Mouse (Mus musculus): ENCODE results near the gene Cep55. TPM values are rescaled to one million over a fixed set of nuclear protein-coding genes. Genes with fewer than 3 reads are reported as not detected.

The Cep55 gene
- polyA plus RNA-seq, 1 experiment from 2014 or later = 31.3 TPM

- DNase-seq (ENCODE audit: low spot score) = no peak
- Histone ChIP-seq H3K9ac (ENCODE audit: low read length) (no peak overlapping the region), H3K4me2 (ENCODE audit: low read length) (no peak overlapping the region), H3K27ac (ENCODE audit: low read depth) (peak overlapping the region; percentile 30; the same call in 1 of the 2 replicates), H3K4me1 (replicated peaks; ENCODE audit: control insufficient read depth, insufficient read depth, low read length) (peaks cover 46% of the 10 kb centered on the region), H3K36me3 (ENCODE audit: control insufficient read depth, insufficient read depth, low read length) (no peaks in the 10 kb centered on the region), H3K9me3 (ENCODE audit: control insufficient read depth, low read length) (no peaks in the 10 kb centered on the region), H3K27me3 (replicated peaks; ENCODE audit: control insufficient read depth, insufficient read depth, low read length) (no peaks in the 10 kb centered on the region), H3K4me3 (ENCODE audit: low read depth, low read length) (no peak overlapping the region)
- ATAC-seq (replicated peaks; ENCODE audit: low FRiP score, low TSS enrichment, low read depth) = no peak
- 59% methylated on average over 8 of the region's 8 CpGs for WGBS
Observed at GRCm38 (mm10) chr19:38026211-38026624, 28.6 kb upstream of the Cep55 start.

- Histone ChIP-seq H3K27me3 (replicated peaks; ENCODE audit: control insufficient read depth, insufficient read depth, low read length) (no peaks in the 10 kb centered on the region), H3K4me2 (ENCODE audit: low read length) (no peak overlapping the region), H3K27ac (ENCODE audit: low read depth) (no peak overlapping the region; the same call in 1 of the 2 replicates), H3K9me3 (ENCODE audit: control insufficient read depth, low read length) (no peaks in the 10 kb centered on the region), H3K36me3 (ENCODE audit: control insufficient read depth, insufficient read depth, low read length) (no peaks in the 10 kb centered on the region), H3K9ac (ENCODE audit: low read length) (no peak overlapping the region), H3K4me3 (ENCODE audit: low read depth, low read length) (no peak overlapping the region), H3K4me1 (replicated peaks; ENCODE audit: control insufficient read depth, insufficient read depth, low read length) (peaks cover 47% of the 10 kb centered on the region)
- no peak for ATAC-seq (replicated peaks; ENCODE audit: low FRiP score, low TSS enrichment, low read depth)
- WGBS = 77% methylated on average over 6 of the region's 6 CpGs
- DNase-seq (ENCODE audit: low spot score) = no peak
Observed at GRCm38 (mm10) chr19:38027389-38027788, 27.4 kb upstream of the Cep55 start.

GRCm38 (mm10) chr19:38027881-38028521 is 26.8 kb upstream of the Cep55 start:
- Histone ChIP-seq H3K9me3 (ENCODE audit: control insufficient read depth, low read length) (no peaks in the 10 kb centered on the region), H3K9ac (ENCODE audit: low read length) (no peak overlapping the region), H3K36me3 (ENCODE audit: control insufficient read depth, insufficient read depth, low read length) (no peaks in the 10 kb centered on the region), H3K27me3 (replicated peaks; ENCODE audit: control insufficient read depth, insufficient read depth, low read length) (no peaks in the 10 kb centered on the region), H3K4me3 (ENCODE audit: low read depth, low read length) (no peak overlapping the region), H3K27ac (ENCODE audit: low read depth) (peak overlapping the region; percentile 78), H3K4me2 (ENCODE audit: low read length) (no peak overlapping the region), H3K4me1 (replicated peaks; ENCODE audit: control insufficient read depth, insufficient read depth, low read length) (peaks cover 47% of the 10 kb centered on the region)
- ATAC-seq (replicated peaks; ENCODE audit: low FRiP score, low TSS enrichment, low read depth) (no peak), DNase-seq (ENCODE audit: low spot score) (no peak)
- 55% methylated on average over 10 of the region's 10 CpGs for WGBS

DNA sequence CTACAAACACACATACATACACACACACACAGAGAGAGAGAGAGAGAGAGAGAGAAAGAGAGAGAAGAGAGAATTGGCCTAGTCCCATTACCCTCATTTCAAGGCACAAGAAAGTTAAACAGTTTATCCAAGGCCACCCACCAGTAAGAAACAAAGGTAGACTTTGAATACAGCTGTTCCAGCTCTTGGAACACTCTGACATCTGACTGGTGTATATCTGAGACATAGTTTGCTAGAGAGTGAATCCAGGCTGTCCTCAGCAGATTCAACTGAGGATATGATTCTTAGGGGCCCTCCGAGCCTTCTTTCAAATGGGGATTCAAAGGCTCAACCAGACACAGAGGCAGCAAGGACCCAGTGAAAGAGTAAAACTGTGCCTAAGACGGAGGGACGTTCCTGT is 25.5 kb upstream of the Cep55 start:
- no peak overlapping the region for H3K4me3 ChIP-seq (ENCODE audit: low read depth, low read length)
- WGBS = 51% methylated on average over 3 of the region's 3 CpGs
- H3K27ac ChIP-seq (ENCODE audit: low read depth) = peak overlapping the region; percentile 78
- no peaks in the 10 kb centered on the region for H3K36me3 ChIP-seq (ENCODE audit: control insufficient read depth, insufficient read depth, low read length)
- no peaks in the 10 kb centered on the region for H3K9me3 ChIP-seq (ENCODE audit: control insufficient read depth, low read length)
- peaks cover 47% of the 10 kb centered on the region for H3K4me1 ChIP-seq (replicated peaks; ENCODE audit: control insufficient read depth, insufficient read depth, low read length)
- DNase-seq (ENCODE audit: low spot score) (no peak), ATAC-seq (replicated peaks; ENCODE audit: low FRiP score, low TSS enrichment, low read depth) (no peak)
- H3K4me2 ChIP-seq (ENCODE audit: low read length) = peak overlapping the region; percentile 24
- no peaks in the 10 kb centered on the region for H3K27me3 ChIP-seq (replicated peaks; ENCODE audit: control insufficient read depth, insufficient read depth, low read length)
- no peak overlapping the region for H3K9ac ChIP-seq (ENCODE audit: low read length)

- no peaks in the 10 kb centered on the region for H3K9me3 ChIP-seq (ENCODE audit: control insufficient read depth, low read length)
- 55% methylated on average over 3 of the region's 3 CpGs for WGBS
- no peaks in the 10 kb centered on the region for H3K27me3 ChIP-seq (replicated peaks; ENCODE audit: control insufficient read depth, insufficient read depth, low read length)
- H3K4me1 ChIP-seq (replicated peaks; ENCODE audit: control insufficient read depth, insufficient read depth, low read length) = peaks cover 47% of the 10 kb centered on the region
- no peaks in the 10 kb centered on the region for H3K36me3 ChIP-seq (ENCODE audit: control insufficient read depth, insufficient read depth, low read length)
- peak overlapping the region; percentile 37 for H3K4me2 ChIP-seq (ENCODE audit: low read length)
- DNase-seq (ENCODE audit: low spot score) = no peak
- peak overlapping the region; percentile 78 for H3K27ac ChIP-seq (ENCODE audit: low read depth)
- ATAC-seq (replicated peaks; ENCODE audit: low FRiP score, low TSS enrichment, low read depth) = no peak
- H3K9ac ChIP-seq (ENCODE audit: low read length) = no peak overlapping the region
- H3K4me3 ChIP-seq (ENCODE audit: low read depth, low read length) = no peak overlapping the region
Observed at GRCm38 (mm10) chr19:38029871-38030270, 24.9 kb upstream of the Cep55 start.

GRCm38 (mm10) chr19:38030673-38031137 is 24.1 kb upstream of the Cep55 start:
- no peak overlapping the region for H3K9ac ChIP-seq (ENCODE audit: low read length)
- no peaks in the 10 kb centered on the region for H3K36me3 ChIP-seq (ENCODE audit: control insufficient read depth, insufficient read depth, low read length)
- H3K4me2 ChIP-seq (ENCODE audit: low read length) = peak overlapping the region; percentile 37
- peaks cover 43% of the 10 kb centered on the region for H3K4me1 ChIP-seq (replicated peaks; ENCODE audit: control insufficient read depth, insufficient read depth, low read length)
- no peak for ATAC-seq (replicated peaks; ENCODE audit: low FRiP score, low TSS enrichment, low read depth)
- H3K27ac ChIP-seq (ENCODE audit: low read depth) = peak overlapping the region; percentile 78
- no peak overlapping the region for H3K4me3 ChIP-seq (ENCODE audit: low read depth, low read length)
- H3K9me3 ChIP-seq (ENCODE audit: control insufficient read depth, low read length) = no peaks in the 10 kb centered on the region
- 7% methylated on average over 16 of the region's 23 CpGs for WGBS
- no peaks in the 10 kb centered on the region for H3K27me3 ChIP-seq (replicated peaks; ENCODE audit: control insufficient read depth, insufficient read depth, low read length)
- DNase-seq (ENCODE audit: low spot score) = no peak

- Histone ChIP-seq H3K36me3 (ENCODE audit: control insufficient read depth, insufficient read depth, low read length) (no peaks in the 10 kb centered on the region), H3K4me2 (ENCODE audit: low read length) (peak overlapping the region; percentile 23; the same call in 1 of the 2 replicates), H3K4me1 (replicated peaks; ENCODE audit: control insufficient read depth, insufficient read depth, low read length) (peaks cover 38% of the 10 kb centered on the region), H3K27ac (ENCODE audit: low read depth) (no peak overlapping the region), H3K9ac (ENCODE audit: low read length) (no peak overlapping the region), H3K27me3 (replicated peaks; ENCODE audit: control insufficient read depth, insufficient read depth, low read length) (no peaks in the 10 kb centered on the region), H3K9me3 (ENCODE audit: control insufficient read depth, low read length) (no peaks in the 10 kb centered on the region), H3K4me3 (ENCODE audit: low read depth, low read length) (no peak overlapping the region)
- ATAC-seq (replicated peaks; ENCODE audit: low FRiP score, low TSS enrichment, low read depth) (no peak), DNase-seq (ENCODE audit: low spot score) (no peak)
- 54% methylated on average over 9 of the region's 9 CpGs for WGBS
Observed at GRCm38 (mm10) chr19:38031144-38031543, 23.7 kb upstream of the Cep55 start.

GRCm38 (mm10) chr19:38032993-38033734 is 21.6 kb upstream of the Cep55 start:
- H3K4me3 ChIP-seq (ENCODE audit: low read depth, low read length) = no peak overlapping the region
- WGBS = 66% methylated on average over 15 of the region's 15 CpGs
- no peak overlapping the region for H3K9ac ChIP-seq (ENCODE audit: low read length)
- H3K9me3 ChIP-seq (ENCODE audit: control insufficient read depth, low read length) = no peaks in the 10 kb centered on the region
- ATAC-seq (replicated peaks; ENCODE audit: low FRiP score, low TSS enrichment, low read depth) = peak; percentile 61
- H3K4me2 ChIP-seq (ENCODE audit: low read length) = peak overlapping the region; percentile 22; the same call in 1 of the 2 replicates
- no peaks in the 10 kb centered on the region for H3K36me3 ChIP-seq (ENCODE audit: control insufficient read depth, insufficient read depth, low read length)
- DNase-seq (ENCODE audit: low spot score) = no peak
- peaks cover 25% of the 10 kb centered on the region for H3K4me1 ChIP-seq (replicated peaks; ENCODE audit: control insufficient read depth, insufficient read depth, low read length)
- peak overlapping the region; percentile 91 for H3K27ac ChIP-seq (ENCODE audit: low read depth)
- H3K27me3 ChIP-seq (replicated peaks; ENCODE audit: control insufficient read depth, insufficient read depth, low read length) = no peaks in the 10 kb centered on the region
